Mouse (Mus musculus) thymus, adult 2 months (tissue): Measurements from ENCODE around the gene Rhag.

Source experiments
- CTCF ChIP-seq: fragments of 200-500 bp; IDR thresholded peaks from 2 replicates; pipeline ENCODE4 v1.5.1; 2012; ENCODE audit warnings: mild to moderate bottlenecking, control low read depth, low read length, moderate library complexity, borderline replicate concordance; ENCODE audit not compliant: control insufficient read depth, poor library complexity, insufficient read depth; ENCODE audit errors: extremely low read depth
- POLR2A ChIP-seq: fragments of 200-500 bp; IDR thresholded peaks from 2 replicates; pipeline ENCODE4 v1.6.1; 2012; ENCODE audit warnings: mild to moderate bottlenecking, low read length, control low read depth, moderate library complexity; ENCODE audit not compliant: control insufficient read depth, poor library complexity, insufficient read depth; ENCODE audit errors: extremely low read depth

GRCm38 (mm10) chr17:40873582-40874011 is 62.7 kb downstream of the Rhag start:
- TF ChIP-seq POLR2A: no peak
- no peak for TF ChIP-seq CTCF
